Mouse (Mus musculus): ENCODE results near the gene Vps39.

Vps39 gene

DNA sequence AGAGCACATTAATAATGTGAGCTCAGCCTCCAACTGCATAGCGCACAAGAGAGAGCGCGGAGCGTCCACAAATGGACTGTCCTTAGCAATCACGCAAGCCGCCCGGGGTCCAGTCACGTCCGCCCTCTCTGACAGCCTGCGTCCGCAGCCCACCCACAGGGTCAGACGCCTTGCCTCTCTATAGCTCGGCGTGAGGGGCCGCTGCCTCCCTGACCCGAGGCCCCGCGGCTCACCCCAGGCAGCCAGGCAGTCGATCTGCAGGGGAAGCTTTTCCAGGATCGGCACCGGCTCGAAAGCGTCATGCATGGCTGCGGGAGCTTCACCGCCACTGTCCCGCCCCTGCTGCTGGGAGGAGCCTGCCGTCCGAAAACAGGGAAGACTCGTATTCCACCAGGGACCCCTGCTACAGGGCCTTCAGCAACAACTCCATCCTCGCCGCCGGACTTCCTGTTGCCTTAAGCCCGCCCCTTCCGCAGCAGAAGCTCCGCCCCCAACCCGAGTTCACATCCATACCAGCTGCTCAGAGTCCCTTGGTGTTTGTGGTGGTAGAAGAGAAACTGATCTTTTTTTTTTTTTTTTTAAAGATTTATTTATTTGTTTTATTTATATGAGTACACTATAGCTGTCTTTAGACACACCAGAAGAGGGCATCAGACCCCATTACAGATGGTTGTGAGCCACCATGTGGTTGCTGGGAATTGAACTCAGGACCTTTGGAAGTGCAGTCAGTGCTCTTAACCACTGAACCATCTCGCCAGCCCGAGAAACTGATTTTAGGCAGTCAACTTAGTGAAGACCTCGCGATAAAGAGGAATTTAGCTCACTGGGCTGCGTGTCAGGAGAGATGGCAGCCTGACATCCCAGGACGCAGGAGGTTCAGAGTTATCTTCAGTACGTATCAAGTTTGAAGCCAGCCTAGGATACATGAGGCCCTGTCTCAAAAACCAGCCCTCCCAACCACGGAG, at the start of gene Vps39:
Gene Vps39, minus strand, starts transcription at position 456 of the 965 bp plus-strand sequence.
- DNase-seq: peak; percentile 92

DNA sequence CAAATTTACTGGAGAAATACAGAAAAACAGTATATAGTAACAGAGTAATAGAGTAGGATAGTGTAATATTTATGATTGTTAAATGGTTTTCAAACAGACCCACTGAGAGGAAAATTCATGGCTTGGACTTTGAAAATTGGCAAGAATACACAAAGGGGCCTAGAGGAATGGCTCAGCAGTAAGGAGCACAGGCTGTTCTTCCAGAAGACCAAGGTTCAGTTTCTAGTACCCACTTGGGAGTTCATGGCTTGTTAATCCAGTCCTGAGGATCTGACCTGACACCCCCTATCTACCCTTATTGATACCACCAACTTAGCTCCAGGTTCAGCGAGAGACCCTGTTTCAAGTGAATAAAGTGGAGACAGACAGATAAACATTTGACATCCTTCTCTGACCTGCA, 45.0 kb upstream of the Vps39 start:
- peak; percentile 39 for DNase-seq

DNA sequence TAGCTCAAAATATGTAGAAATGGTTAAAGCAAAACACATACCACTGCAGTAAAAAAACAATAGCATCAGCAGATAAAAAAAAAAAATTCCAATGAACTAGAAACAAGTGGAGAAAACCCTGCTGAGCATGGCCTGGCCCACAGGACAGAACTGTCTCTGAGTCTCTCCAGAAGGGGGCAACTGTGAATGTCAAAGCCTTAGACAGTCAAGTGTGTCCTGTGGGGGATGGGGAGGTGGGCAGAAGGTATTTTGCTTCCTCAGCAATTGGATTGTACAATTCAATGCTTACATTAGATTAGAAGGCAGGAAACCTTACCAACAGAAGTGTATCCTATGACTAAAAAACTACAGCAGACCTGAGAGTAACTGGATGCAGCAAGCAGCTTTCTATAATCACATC, 39.5 kb upstream of the Vps39 start:
- no peak for DNase-seq

DNA sequence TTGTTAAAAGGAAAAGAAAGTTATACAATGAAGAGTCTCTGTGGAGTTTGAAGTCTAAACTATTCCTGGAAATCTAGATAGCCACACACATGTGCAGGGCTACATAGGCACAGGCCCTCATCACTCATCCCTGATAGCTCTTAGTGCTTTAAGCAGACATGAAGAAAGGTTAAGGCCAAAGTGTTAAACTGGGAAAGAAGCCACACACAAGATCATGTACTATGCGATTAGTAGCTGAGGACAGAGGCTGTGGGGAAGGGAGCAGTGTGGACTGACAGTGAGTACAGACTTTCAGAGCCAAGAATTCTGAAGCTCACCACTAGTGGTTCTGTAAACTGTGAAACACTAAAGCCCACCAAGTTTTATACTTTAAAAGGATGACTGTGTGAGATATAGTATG, 38.0 kb upstream of the Vps39 start:
- DNase-seq: no peak

DNA sequence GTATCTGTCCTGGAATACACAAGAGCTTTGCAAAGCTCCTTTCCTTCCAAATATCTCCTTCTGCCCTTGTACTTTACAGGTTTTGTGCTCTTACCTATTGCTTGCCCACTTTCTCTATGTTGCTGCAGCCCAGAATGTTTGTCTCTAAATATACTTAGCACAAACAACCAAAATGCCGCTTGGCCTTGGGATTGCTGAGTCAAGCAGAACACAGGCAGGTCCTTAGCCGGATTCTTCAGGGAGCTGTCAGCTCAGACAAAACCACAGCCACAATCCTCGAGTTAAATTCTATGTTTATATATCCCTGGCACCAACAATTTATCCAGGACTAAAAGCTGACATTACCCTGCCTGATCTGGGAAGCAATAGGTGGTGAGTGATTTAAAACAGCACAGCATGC, 36.4 kb upstream of the Vps39 start:
- DNase-seq: no peak

DNA sequence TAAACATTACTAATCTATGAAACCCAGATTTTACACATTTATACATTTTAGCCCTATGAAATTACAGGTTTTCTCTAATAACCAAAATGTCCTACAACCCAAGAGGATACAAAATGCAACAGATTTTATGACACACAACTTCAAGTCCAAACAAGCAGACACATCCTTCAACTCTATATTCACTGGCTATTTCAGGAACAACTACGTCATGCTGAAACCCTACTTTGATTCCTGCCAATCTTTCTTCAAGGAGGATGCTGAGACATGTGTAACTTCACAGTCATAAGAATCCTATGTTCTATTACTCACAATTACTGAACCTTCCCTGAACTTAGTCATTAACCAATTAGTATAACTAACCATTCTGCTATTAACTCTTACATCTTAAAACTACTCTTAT, 34.4 kb upstream of the Vps39 start:
- DNase-seq: no peak

DNA sequence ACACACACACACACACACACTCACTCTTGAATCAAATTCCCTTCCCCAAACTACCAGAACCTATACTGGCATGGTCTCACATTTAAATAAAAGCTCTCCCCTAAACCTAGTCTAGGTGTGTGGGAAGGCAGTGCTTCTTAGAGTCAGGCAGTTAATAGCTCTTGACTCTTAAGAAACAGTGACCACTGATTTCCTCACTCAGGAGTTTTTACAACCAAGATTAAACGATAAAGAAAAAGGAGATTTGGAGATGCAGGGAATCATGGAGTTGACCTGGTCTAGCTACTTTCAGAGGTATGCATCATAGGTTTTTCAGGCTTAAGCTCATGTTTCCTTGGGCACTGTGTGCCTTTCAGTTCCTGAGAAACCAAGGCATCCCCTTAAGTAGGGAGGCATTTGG, 33.3 kb upstream of the Vps39 start:
- DNase-seq: no peak

DNA sequence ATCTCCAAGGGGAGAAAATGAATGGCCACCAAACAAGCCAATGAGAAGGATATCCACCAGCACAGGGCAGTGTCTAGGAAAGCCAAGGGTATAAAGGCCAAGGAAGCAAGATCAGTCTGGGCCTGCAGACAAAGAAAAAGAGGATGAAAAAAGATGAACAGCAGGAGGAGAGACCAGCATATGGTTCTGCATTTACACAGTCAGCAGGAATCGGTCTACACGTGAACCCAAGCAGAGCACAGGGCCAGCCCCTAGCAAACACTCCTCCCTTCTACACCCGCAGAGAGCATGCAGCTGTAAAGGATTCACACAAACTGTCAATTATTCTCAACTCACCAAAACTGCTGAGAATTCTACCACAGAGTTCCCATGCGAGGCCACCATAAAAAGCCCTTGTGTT, 20.9 kb upstream of the Vps39 start:
- DNase-seq: no peak

DNA sequence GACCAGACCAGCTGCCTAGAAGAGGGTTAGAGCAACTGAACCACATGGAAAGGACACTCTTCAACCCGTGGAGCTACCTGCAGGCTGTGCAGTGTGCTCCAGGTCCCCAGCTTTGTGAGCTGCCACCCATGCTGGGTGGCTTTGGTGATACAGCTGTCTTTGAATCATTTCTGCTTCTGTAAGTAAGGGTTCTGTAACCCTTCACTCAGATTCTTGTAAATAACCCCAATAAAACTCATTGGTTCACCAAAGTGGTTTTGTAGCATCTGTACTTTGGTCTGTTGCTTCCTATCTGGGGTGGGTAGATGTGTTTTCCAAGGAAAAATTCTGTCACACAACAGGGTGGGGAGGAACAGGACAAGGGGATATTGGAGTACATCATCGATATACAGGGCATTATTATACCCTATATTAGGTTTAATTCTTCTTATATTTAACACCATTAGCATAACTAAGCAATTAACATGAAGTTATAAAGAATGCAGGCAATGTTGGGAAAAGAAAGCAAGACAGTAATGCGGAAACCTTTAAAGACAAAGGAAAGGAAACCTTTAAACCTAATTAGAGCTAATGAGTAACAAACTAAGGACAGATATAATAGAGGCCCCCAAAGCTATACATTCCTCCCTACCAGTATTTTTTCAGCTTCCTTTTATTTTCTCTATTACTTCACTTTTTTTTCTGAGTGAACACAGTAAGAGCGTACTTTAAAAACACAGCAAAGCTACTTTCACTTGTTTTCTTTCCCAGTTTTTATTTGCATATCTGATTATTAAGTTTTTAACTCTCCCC, 14.7 kb upstream of the Vps39 start:
- DNase-seq: no peak

DNA sequence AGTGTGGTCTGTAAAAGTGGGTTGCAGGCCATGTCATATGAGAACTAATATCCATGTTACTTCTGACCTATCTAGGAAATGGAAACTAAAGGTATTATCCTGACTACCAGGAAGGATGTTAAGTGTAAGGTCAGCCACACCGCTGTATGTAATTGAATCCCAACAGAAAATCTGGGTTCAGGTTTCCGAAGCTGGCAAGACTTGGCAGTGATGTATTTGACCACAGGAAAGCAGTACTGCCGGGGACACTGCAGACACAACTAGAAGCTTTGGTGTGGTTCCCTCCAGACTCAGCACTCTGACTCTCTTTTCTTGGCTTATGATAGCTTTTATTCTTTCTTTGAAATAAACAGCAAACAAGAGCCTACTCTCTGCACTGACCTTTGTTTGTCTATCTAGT, 13.6 kb upstream of the Vps39 start:
- no peak for DNase-seq

DNA sequence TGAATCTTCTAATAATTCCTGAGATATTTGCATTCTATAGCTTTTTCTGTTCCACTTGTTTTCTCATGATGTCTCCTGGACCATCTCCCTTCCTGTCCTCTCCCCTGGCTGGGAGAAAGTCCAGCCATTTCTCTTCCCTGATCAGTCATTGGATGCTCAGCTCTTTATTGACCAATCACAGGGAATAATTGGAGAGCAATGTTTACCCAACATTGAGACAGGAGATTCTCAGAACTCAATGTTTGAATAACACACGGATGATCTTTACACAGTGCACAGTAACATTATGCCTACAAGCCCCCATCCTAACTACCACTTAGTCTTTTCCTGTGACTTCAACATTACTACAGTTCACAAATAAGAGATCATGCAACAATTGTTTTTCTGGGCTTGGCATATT, 7.5 kb upstream of the Vps39 start:
- no peak for DNase-seq

DNA sequence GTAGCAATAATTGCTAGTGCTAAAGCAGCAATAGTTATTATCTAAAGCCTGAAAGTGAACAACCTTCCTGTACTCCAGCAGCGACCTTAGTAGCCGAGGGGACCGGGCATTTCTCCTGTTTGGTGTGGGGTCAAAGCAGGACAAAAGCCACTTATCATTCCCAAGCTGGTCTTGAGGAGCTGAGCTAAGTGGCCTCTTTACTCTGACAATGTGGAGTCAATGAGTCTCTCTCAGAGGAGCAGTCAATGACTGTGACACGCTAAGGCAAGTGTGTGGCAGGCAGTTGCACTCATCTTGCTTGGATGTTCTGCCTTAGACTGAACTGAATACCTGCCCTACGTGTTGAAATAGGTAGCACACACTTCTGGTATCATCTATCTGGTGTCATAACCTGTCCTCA, 1.6 kb downstream of the Vps39 start:
- DNase-seq: no peak

DNA sequence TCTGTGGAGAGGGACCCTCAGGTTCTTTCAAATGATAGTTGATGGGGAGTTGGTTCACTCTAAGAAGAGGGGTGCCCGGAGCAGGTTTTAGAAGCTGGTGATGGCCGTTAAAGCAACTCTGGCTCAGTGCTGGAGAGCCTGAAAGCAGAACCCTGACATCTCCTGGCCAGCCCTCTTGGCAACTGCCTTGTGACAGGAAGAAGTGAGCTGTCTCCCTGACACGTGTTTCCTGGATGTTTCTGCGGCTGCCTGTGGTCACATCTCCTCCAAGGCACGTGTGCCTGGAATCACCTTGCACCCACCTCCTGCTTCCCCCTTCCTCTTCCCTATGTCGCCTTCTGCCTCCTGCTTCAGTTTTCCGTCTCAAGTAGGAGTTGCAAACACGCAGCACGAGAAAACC, 4.8 kb downstream of the Vps39 start:
- peak; percentile 32 for DNase-seq

DNA sequence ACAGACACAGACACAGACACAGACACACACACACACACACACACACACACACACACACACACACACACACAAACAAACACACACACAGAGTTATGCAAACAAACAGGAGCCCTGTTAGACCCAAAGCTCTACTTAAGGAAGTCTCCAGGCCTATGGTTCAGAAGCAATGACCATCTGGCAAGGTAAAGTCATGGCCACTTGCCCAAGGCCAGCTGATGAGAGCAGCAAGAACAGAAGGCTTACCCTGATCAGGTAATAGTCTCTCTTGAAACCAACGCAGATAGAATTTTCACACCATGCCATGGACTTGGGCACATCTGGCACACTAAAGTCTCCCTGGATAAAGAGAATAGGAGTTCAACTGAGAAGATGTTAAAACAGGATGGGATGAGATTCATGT, 11.2 kb downstream of the Vps39 start:
- no peak for DNase-seq

DNA sequence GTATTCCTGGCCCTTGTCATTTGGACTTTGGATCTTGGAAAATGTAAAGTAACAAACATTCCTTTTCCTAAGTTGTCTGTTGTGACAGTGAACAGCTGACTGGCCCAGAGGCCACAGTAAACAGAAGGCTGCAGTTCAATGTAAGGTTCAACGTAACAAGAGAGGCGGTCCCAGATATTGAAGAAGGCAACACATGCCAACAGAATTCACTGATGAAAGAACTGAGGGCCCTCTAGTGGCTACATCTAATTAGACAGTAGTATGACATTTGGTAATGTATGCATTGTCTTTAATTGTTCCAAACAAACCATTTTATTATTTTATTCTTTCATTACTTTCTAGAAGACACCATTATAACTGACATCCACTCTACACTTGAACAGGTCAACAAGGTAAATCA, 15.1 kb downstream of the Vps39 start:
- no peak for DNase-seq

DNA sequence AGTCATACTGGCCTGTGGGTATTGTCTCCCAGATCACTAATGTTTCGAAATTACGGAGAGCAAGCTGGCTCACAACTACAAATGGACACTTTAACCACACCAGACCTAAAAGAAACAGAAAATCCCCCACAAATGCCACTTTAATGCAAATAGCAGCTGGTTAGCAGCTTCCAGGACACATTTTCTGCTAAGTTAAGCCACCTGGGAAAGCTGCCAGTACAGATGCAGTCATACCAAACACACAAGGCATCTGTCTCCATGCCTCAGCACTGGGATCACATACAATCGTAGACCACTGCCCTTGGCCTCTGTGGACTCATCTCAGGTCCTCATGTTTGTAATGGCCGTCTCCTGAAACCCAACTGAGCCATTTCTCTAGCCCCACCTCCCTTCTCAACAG, 21.4 kb downstream of the Vps39 start:
- DNase-seq: no peak

DNA sequence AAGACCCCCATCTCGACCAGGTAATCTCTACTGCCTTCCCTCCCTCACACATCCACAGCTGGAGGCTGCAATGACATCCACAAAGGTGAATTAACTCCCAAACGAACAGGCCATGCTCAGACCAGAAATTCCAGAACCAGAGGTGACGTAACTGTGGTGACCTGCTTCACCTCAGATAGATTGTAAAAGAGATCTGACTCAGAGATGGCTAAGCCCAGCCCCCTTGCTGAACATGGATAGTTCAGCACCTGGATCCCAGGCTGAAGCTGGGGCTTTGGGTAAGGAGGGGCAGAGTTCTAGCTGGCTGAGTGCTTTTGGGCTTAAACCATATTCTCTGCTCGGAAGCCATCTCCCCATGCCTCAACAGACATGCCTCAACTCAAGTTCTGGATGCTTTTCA, 37.9 kb downstream of the Vps39 start:
- no peak for DNase-seq

DNA sequence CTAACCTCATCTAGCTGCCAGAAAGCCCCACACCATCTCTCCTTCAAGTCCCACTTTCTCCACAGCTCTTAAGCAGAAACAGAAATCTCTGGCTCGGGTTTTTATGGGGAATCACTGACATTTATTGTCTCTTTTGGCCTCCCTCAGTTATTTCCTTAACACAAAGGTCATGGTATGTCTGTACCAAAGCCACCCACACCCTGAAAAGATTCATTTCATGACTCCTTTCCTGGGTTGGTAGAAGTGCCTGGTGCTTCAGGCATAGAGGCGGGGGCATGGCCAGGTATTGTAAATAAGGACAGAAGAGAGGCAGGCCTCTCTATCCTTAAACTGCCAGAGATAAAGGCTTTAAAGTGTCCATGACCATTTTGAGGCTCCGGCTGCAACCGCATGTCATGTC, 38.5 kb downstream of the Vps39 start:
- no peak for DNase-seq

DNA sequence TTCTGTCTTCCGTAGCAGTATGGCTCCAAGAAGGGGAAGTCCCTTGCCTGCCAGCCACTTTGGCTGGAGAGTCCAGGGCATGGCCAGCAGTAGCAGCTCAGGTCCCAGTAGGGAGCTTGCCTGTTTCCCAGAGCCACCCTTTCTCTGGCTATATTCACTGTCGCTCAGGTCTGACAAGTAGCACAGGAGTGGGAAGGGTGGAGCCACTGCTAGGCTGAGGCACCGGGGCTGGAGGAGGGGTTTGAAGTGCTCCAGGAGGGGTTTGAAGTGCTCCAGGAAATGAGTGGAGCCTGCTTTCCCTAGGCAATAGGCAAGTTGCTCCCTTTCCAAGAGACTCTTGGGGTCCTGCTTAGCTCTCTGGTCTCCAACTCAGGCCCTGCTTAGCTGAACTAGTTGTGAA, 39.0 kb downstream of the Vps39 start, which contains the start of gene Pla2g4f:
Gene Pla2g4f, minus strand, starts transcription at position 190 of the 400 bp plus-strand sequence.
- DNase-seq: no peak

DNA sequence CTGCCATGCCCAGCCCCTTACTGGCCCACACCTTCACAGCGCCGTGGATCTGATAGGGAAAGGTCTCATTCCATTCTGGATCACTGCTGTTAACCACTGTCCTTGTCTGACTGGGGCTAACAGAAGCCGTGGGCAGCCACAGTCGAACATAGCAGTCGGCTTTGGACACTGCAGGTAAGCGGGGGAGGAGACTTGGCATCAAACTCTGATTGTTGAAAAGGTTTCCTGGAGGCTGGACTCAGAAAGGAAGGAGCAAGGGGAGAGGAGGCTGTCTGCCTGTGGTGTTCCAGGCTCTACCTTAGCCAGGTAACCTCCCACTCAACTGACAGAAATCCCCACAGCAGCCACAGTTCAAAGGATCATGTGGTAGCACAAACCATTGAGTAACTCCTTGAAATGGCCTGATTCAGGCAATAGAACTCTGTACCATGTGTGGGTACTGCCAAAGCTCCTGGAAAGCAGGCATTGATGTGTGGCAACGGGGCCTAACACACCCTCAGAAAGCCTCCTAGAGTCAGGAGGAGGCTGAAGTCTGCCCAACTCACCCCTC, 40.6 kb downstream of the Vps39 start:
- no peak for DNase-seq

DNA sequence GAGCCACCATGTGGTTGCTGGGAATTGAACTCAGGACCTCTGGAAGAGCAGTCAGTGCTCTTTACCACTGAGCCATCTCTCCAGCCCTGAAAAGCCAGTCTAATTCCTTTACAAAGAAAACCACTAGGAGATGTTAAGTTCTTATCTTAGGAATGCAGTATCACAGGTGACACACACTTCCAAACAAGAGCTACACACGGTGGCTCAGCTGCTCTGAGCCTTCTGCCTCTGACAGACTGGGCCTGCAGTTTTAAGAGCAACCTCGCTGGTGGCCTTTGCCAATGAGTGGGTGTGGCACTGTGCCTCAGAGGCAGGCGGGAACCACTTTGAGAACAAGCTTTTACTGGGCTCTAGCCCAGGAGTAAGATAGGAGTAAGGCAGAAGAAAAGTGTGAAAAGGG, 48.8 kb downstream of the Vps39 start:
- DNase-seq: no peak

DNA sequence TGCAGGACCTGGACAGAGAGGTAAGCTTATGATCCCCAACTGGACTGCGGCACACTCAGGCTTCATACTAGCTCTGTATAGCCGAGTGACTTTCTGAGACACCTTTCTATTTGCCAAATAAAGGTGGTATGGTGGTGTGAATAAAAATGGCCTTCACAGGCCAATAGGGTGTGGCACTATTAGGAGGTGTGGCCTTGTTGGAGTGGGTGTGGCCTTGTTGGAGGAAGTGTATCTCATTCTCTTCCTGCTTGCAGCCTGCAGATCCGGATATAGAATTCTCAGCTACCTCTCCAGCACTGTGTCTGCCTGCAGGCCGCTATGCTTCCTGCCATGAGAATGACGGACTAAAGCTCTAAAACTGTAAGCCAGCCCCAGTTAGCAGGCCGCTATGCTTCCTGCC, 51.9 kb downstream of the Vps39 start:
- DNase-seq: no peak

DNA sequence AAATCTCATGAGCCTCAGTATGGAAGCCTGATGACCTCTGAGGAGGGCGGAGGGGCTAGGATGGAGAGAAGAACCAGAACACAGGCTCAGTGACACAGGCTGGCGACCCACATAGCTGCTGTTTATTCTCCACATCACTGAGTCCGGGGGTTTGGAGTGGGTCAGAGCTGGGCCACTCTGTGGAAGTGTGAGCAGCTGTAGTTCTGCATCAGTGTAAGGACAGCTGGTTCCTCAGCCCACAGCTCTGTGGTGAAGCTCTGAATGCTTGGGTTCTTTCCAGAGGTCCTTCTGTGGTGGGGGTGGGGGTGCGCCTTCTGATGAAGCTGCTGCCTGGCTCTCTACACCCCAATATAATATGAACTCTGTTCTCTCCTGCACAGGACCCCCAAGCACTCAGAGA, 53.1 kb downstream of the Vps39 start:
- DNase-seq: no peak

DNA sequence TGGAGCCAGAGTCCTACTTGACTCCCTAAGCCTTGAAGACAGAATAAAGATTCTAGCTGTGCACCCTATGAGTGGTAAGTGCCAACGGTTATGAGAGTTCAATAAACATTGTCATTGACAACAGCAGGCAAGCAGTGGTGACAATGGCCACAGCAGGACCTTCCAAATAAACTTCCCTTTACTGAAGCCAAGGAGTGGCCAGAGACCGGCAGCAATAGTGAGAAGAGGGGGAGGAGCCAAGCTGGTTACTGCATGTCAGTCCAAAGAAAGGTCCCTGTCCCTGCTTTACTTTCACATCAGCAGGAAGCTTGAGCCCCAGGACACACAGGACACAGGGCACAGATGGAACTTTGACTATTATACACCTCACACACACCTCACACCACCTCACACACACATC, 56.8 kb downstream of the Vps39 start:
- DNase-seq: no peak
